Mouse (Mus musculus) liver, embryonic 12.5 days (tissue): ENCODE measurements at regions not wholly inside any gene's neighbourhood (a gene's known extent, or its start where the extent isn't known, plus 50 kb on each side); places are given as distances from the start of the nearest gene placed in this dataset.
"Not testable (repeated sequence)": the region's sequence is repeated elsewhere in the genome, so short reads cannot be mapped to it uniquely, and the experiment has no call there.

Source experiments
- ATAC-seq: fragments of 200-750 bp; cut with Nextera tagmentation; 2 replicates; pipeline ENCODE4 v1.8.0; 2017; ENCODE audit warnings: moderate number of reproducible peaks, mild to moderate bottlenecking, moderate library complexity
- H3K27ac ChIP-seq: fragments of 300-500 bp; sonication (generic); 2 replicates; pipeline ENCODE4 v1.5.1; 2016; ENCODE audit warnings: mild to moderate bottlenecking
- H3K27me3 ChIP-seq: fragments of 300-500 bp; sonication (generic); replicated peaks from 2 replicates; pipeline ENCODE4 v1.6.1; 2016; ENCODE audit warnings: mild to moderate bottlenecking, moderate library complexity
- H3K36me3 ChIP-seq: fragments of 300-500 bp; sonication (generic); 2 replicates; pipeline ENCODE4 v1.6.1; 2016; ENCODE audit warnings: mild to moderate bottlenecking, moderate library complexity
- H3K4me1 ChIP-seq: fragments of 300-500 bp; sonication (generic); 2 replicates; pipeline ENCODE4 v1.6.1; 2016
- H3K4me2 ChIP-seq: fragments of 300-500 bp; sonication (generic); 2 replicates; pipeline ENCODE4 v1.6.1; 2016; ENCODE audit warnings: mild to moderate bottlenecking, moderate library complexity
- H3K4me3 ChIP-seq: fragments of 300-500 bp; sonication (generic); 2 replicates; pipeline ENCODE4 v1.5.1; 2016; ENCODE audit warnings: mild to moderate bottlenecking, moderate library complexity
- H3K9ac ChIP-seq: fragments of 300-500 bp; sonication (generic); 2 replicates; pipeline ENCODE4 v1.6.1; 2016; ENCODE audit warnings: mild to moderate bottlenecking, moderate library complexity
- H3K9me3 ChIP-seq: fragments of 300-500 bp; sonication (generic); replicated peaks from 2 replicates; pipeline ENCODE4 v1.6.1; 2016; ENCODE audit warnings: mild to moderate bottlenecking, moderate library complexity
- WGBS: fragments of 180-500 bp; shearing (Covaris S2); methylation state at CpG from one replicate; pipeline ENCODE4 v1.1.7; 2016; ENCODE audit not compliant: insufficient replicate concordance; 5-methylcytosine and 5-hydroxymethylcytosine counted together

- no peak for ATAC-seq
- Histone ChIP-seq H3K9ac (no peak overlapping the region), H3K4me3 (no peak overlapping the region), H3K9me3 (no peaks in the 10 kb centered on the region), H3K4me2 (no peak overlapping the region), H3K27ac (no peak overlapping the region), H3K4me1 (no peaks in the 10 kb centered on the region), H3K36me3 (no peaks in the 10 kb centered on the region), H3K27me3 (no peaks in the 10 kb centered on the region)
- 49% methylated on average over 13 of the region's 13 CpGs for WGBS
These were observed 120.9 kb upstream of the Trpc7 start for GRCm38 (mm10) chr13:57016465-57017272.

DNA sequence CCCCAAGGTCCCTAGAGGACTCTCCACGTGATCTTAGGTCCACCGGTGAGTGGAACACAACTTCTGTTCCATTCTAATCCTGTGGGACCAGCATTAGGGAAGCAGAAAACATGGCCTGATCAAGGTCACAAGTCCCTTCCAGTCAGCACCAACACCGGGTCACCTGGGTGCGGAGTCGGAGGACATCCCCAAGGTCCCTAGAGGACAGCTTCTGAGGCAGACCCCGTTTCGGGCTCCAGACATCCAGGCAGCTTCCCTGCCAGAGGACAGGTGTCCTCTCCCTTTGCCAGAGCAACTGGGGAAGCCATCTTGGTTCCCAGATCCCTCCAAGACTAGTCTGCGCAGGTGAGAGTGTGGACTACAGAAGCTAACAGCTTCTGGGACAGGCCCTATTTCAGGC is 111.4 kb upstream of the Trpc7 start:
- not testable (repeated sequence) for H3K9ac ChIP-seq, H3K27me3 ChIP-seq, ATAC-seq, H3K4me1 ChIP-seq, H3K27ac ChIP-seq, H3K4me3 ChIP-seq, H3K4me2 ChIP-seq, H3K9me3 ChIP-seq, H3K36me3 ChIP-seq
- 82% methylated on average over 8 of the region's 8 CpGs for WGBS

- ATAC-seq: no peak
- Histone ChIP-seq H3K9me3 (no peaks in the 10 kb centered on the region), H3K27ac (no peak overlapping the region), H3K4me1 (no peaks in the 10 kb centered on the region), H3K4me2 (no peak overlapping the region), H3K9ac (no peak overlapping the region), H3K27me3 (no peaks in the 10 kb centered on the region), H3K4me3 (no peak overlapping the region), H3K36me3 (no peaks in the 10 kb centered on the region)
- WGBS: 56% methylated on average over 8 of the region's 8 CpGs
These were observed 107.9 kb upstream of the Trpc7 start for GRCm38 (mm10) chr13:57003565-57004132.

DNA sequence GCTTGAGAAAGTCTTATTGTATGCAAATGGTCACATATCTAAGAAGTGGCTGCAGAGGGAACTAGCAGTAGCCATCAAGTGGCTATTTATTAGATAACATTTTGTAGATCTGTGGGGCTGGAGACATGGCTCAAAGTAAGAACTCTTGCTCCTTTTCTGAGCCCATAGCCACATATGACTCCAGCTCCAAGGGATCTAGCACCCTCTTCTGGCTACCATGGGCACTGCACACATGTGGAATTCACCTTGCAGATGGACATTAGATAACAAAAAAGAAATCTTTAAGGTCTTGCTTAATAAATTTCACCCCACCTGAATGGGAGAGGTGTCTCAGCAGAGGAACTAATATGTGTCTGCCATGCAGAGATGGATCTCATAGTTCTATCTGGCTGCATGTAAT is 96.2 kb upstream of the Trpc7 start:
- H3K4me3 ChIP-seq: no peak overlapping the region
- H3K9me3 ChIP-seq: peaks cover 7% of the 10 kb centered on the region; the same call in 1 of the 2 replicates
- no peak overlapping the region for H3K4me2 ChIP-seq
- H3K36me3 ChIP-seq: no peaks in the 10 kb centered on the region
- H3K9ac ChIP-seq: no peak overlapping the region
- no peak for ATAC-seq
- H3K27ac ChIP-seq: no peak overlapping the region
- H3K4me1 ChIP-seq: no peaks in the 10 kb centered on the region
- H3K27me3 ChIP-seq: no peaks in the 10 kb centered on the region

- Histone ChIP-seq H3K9ac (no peak overlapping the region), H3K9me3 (peaks cover 17% of the 10 kb centered on the region), H3K4me1 (no peaks in the 10 kb centered on the region), H3K27me3 (no peaks in the 10 kb centered on the region), H3K27ac (no peak overlapping the region), H3K4me2 (no peak overlapping the region), H3K36me3 (no peaks in the 10 kb centered on the region), H3K4me3 (no peak overlapping the region)
- WGBS: 51% methylated on average over 3 of the region's 3 CpGs
- no peak for ATAC-seq
These were observed 78.3 kb upstream of the Trpc7 start for GRCm38 (mm10) chr13:56974063-56974462.

- no peaks in the 10 kb centered on the region for H3K9me3 ChIP-seq
- 39% methylated on average over 5 of the region's 5 CpGs for WGBS
- no peaks in the 10 kb centered on the region for H3K36me3 ChIP-seq
- H3K4me1 ChIP-seq: no peaks in the 10 kb centered on the region
- no peak for ATAC-seq
- no peak overlapping the region for H3K4me3 ChIP-seq
- no peak overlapping the region for H3K9ac ChIP-seq
- H3K4me2 ChIP-seq: no peak overlapping the region
- no peak overlapping the region for H3K27ac ChIP-seq
- no peaks in the 10 kb centered on the region for H3K27me3 ChIP-seq
These were observed 59.6 kb upstream of the Trpc7 start for GRCm38 (mm10) chr13:56955358-56955757.

GRCm38 (mm10) chr13:56948086-56948485 is 52.3 kb upstream of the Trpc7 start:
- no peak overlapping the region for H3K27ac ChIP-seq

DNA sequence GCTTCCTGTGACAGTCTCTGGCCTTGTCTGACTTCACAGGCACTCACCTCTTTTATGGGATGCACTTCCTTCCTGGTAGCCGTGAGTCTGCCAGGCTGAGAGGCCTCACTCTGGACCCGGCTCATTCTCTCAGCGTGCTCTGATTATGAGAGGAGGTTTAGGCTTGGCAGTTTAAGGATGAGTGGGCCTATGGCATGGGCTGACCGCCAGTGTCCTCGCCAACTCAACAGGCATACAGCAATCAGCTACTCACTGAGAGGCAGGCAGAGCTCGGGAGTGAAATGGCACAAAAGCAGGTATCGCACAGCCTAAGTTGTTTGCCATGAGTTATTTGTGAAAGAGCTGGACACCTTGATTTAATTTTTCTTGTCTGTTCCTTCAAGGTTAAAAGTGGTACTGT is 51.5 kb upstream of the Trpc7 start:
- Histone ChIP-seq H3K4me3 (no peak overlapping the region), H3K9ac (no peak overlapping the region), H3K9me3 (no peaks in the 10 kb centered on the region), H3K27ac (no peak overlapping the region), H3K4me2 (no peak overlapping the region), H3K36me3 (no peaks in the 10 kb centered on the region), H3K4me1 (no peaks in the 10 kb centered on the region), H3K27me3 (no peaks in the 10 kb centered on the region)
- 59% methylated on average over 7 of the region's 7 CpGs for WGBS
- ATAC-seq: no peak

More at GRCm38 (mm10) chr13:56948086-56948485, 52.3 kb upstream of the Trpc7 start:
- no peak for ATAC-seq
- Histone ChIP-seq H3K27me3 (no peaks in the 10 kb centered on the region), H3K36me3 (no peaks in the 10 kb centered on the region), H3K9me3 (no peaks in the 10 kb centered on the region), H3K4me1 (no peaks in the 10 kb centered on the region), H3K9ac (no peak overlapping the region), H3K4me2 (no peak overlapping the region), H3K4me3 (no peak overlapping the region)
- WGBS: 76% methylated on average over 6 of the region's 6 CpGs
